Mouse (Mus musculus) hindbrain, embryonic 12.5 days (tissue): Measurements from ENCODE around the gene Cyp2c39. TPM values are rescaled to one million over a fixed set of nuclear protein-coding genes. Genes with fewer than 3 reads are reported as not detected.
"Not testable (repeated sequence)": the region's sequence is repeated elsewhere in the genome, so short reads cannot be mapped to it uniquely, and the experiment has no call there.

ENCODE experiments used
- ATAC-seq: fragments of 200-750 bp; cut with Nextera tagmentation; 2 replicates; pipeline ENCODE4 v1.8.0; 2017; ENCODE audit warnings: moderate TSS enrichment; ENCODE audit not compliant: low FRiP score
- H3K27ac ChIP-seq: fragments of 300-500 bp; sonication (generic); 2 replicates; pipeline ENCODE4 v1.5.1; 2016; ENCODE audit warnings: mild to moderate bottlenecking
- H3K27me3 ChIP-seq: fragments of 300-500 bp; sonication (generic); 2 replicates; pipeline ENCODE4 v1.6.1; 2016; ENCODE audit warnings: mild to moderate bottlenecking
- H3K36me3 ChIP-seq: fragments of 300-500 bp; sonication (generic); 2 replicates; pipeline ENCODE4 v1.6.1; 2016; ENCODE audit warnings: mild to moderate bottlenecking
- H3K4me1 ChIP-seq: fragments of 300-500 bp; sonication (generic); 2 replicates; pipeline ENCODE4 v1.6.1; 2016
- H3K4me2 ChIP-seq: fragments of 300-500 bp; sonication (generic); replicated peaks from 2 replicates; pipeline ENCODE4 v1.6.1; 2016; ENCODE audit warnings: mild to moderate bottlenecking
- H3K4me3 ChIP-seq: fragments of 300-500 bp; sonication (generic); 2 replicates; pipeline ENCODE4 v1.5.1; 2016; ENCODE audit warnings: mild to moderate bottlenecking
- H3K9ac ChIP-seq: fragments of 300-500 bp; sonication (generic); 2 replicates; pipeline ENCODE4 v1.6.1; 2016; ENCODE audit warnings: mild to moderate bottlenecking, moderate library complexity
- H3K9me3 ChIP-seq: fragments of 300-500 bp; sonication (generic); replicated peaks from 2 replicates; pipeline ENCODE4 v1.6.1; 2016; ENCODE audit warnings: mild to moderate bottlenecking
- WGBS: fragments of 180-500 bp; shearing (Covaris S2); methylation state at CpG from one replicate; pipeline ENCODE4 v1.1.7; 2016; 5-methylcytosine and 5-hydroxymethylcytosine counted together
- polyA plus RNA-seq: library from polyadenylated mRNA; unstranded; fragments of >200 nt; fragmentation: Nextera tagmentation; extraction: Ambion mirVana; gene quantifications from 2 replicates; pipeline ENCODE4 v1.2.1, GENCODE M21; 2016

The Cyp2c39 gene
- polyA plus RNA-seq, result not detected in 2 replicates

DNA sequence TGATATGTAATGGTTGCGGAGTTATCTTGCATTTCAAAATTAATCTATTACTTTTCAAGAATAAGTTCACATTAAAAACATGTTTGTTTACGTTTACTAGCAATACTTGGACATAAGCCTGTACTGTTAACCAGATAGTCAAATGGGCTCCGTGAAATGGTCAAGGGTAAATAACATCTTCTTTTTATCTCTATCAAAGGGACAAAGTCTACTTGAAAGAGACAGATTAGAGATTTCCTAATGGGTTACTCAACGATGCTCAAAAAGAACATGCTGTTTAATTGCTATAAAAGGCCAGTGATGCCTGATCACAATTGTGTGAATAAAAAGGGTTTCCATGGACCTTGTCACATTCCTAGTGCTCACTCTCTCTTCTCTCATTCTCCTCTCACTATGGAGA, at the start of gene Cyp2c39:
Gene Cyp2c39 (plus strand): TSS at position 329 of the 400 bp plus-strand sequence.
- 87% methylated on average over 4 of the region's 4 CpGs for WGBS
- H3K4me2 ChIP-seq, result no peak within 1 kb of the TSS
- no peaks in the 10 kb centered on the region for H3K27me3 ChIP-seq
- no peak within 1 kb of the TSS for H3K9ac ChIP-seq
- H3K36me3 ChIP-seq, result no peaks in the 10 kb centered on the region
- no peaks in the 10 kb centered on the region for H3K4me1 ChIP-seq
- no peak within 1 kb of the TSS for H3K27ac ChIP-seq
- no peak within 1 kb of the TSS for H3K4me3 ChIP-seq
- ATAC-seq, result no peak
- H3K9me3 ChIP-seq, result peaks cover 7% of the 10 kb centered on the region; the same call in 1 of the 2 replicates

DNA sequence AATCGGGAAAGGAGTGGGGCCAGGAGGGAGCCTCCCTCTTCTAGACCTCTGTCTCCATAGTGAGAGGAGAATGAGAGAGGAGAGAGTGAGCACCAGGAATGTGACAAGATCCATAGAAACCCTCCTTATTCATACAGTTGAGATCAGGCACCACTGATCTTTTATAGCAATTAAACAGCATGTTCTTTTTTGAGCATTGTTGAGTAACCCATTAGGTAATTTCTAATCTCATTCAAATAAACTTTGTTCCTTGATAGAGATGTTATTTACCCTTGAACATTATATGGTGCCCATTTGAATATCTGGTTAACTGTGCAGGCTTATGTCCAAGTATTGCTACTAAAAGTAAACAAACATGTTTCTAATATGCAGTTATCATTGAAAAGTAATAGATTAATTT, 47.7 kb upstream of the Cyp2c39 start, which contains the start of gene Cyp2c38:
Gene Cyp2c38 (minus strand): TSS at position 135 of the 400 bp plus-strand sequence.
- no peaks in the 10 kb centered on the region for H3K27me3 ChIP-seq
- 81% methylated on average over 1 of the region's 1 CpGs for WGBS
- H3K9me3 ChIP-seq, result no peaks in the 10 kb centered on the region; the same call in 1 of the 2 replicates
- no peak within 1 kb of the TSS for H3K9ac ChIP-seq
- no peak for ATAC-seq
- H3K4me1 ChIP-seq, result no peaks in the 10 kb centered on the region
- H3K4me3 ChIP-seq, result no peak within 1 kb of the TSS
- no peaks in the 10 kb centered on the region for H3K36me3 ChIP-seq
- H3K4me2 ChIP-seq, result no peak within 1 kb of the TSS
- H3K27ac ChIP-seq, result no peak within 1 kb of the TSS

DNA sequence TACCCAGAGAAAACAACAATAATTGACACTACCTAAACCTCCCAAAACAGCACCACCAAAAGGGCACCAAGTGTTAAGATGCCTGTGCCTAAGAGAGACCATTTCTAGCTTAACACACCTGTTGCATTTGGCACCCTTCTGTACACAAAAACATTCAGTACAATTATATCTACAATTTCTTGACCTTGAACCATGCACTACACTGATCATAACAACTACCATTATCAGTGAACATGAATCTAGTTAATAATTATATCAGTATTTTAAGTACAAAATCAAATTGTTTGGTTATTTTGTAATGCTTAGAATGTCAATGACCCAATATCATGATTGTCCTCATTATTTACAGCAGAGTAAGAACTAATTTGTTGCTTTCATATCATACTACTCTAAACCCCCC, 46.7 kb upstream of the Cyp2c39 start:
- Histone ChIP-seq H3K27ac (no peak overlapping the region), H3K9ac (no peak overlapping the region), H3K36me3 (no peaks in the 10 kb centered on the region), H3K27me3 (no peaks in the 10 kb centered on the region), H3K4me2 (no peak overlapping the region), H3K4me3 (no peak overlapping the region), H3K9me3 (no peaks in the 10 kb centered on the region; the same call in 1 of the 2 replicates), H3K4me1 (no peaks in the 10 kb centered on the region)
- no peak for ATAC-seq

DNA sequence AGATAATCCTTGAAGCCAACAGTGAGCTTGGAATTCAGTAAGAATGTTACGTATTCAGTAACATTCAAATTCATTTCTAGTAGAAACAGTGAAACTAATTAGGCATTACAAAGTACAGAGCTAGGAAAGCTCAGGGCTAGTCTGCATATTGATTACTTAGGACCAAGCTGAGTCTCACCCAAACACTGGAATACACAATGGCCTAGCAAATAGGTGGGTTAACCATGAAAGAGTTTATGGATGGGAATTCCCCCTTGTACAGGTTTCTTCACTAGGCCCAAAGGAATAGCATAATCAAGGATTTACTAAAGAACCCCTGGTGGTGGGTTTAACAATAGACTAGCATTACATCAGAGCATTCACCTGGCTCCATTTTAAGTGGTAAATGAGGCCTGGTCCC, 26.7 kb upstream of the Cyp2c39 start:
- H3K4me3 ChIP-seq, H3K27me3 ChIP-seq, H3K9ac ChIP-seq, H3K4me2 ChIP-seq, H3K4me1 ChIP-seq, H3K27ac ChIP-seq, ATAC-seq, H3K36me3 ChIP-seq: not testable (repeated sequence)
- 94% methylated on average over 1 of the region's 1 CpGs for WGBS
- peaks cover 31% of the 10 kb centered on the region for H3K9me3 ChIP-seq

DNA sequence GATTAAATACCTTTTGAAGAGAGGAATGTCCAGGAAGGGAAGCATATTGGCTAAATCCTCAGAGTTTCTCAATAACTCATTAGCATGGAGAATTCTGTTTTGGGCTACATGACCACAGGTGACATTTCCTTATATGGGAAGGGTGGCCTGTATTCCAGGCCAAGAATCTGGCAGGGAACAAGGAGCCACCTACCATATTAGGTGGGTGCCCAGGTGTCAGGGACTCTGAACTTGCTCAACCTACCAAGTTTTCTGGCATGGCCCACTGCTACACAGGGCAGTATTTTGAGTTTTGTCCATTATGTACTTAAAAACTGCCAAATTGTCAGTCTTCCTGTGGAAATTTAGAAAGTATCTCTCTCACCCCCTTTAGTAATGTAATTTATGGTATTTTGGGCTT, 4.3 kb upstream of the Cyp2c39 start:
- no peak overlapping the region for H3K9ac ChIP-seq
- no peaks in the 10 kb centered on the region for H3K36me3 ChIP-seq
- no peaks in the 10 kb centered on the region for H3K27me3 ChIP-seq
- no peak overlapping the region for H3K4me3 ChIP-seq
- H3K27ac ChIP-seq, result no peak overlapping the region
- ATAC-seq, result no peak
- no peaks in the 10 kb centered on the region for H3K4me1 ChIP-seq
- H3K4me2 ChIP-seq, result no peak overlapping the region
- H3K9me3 ChIP-seq, result no peaks in the 10 kb centered on the region; the same call in 1 of the 2 replicates

DNA sequence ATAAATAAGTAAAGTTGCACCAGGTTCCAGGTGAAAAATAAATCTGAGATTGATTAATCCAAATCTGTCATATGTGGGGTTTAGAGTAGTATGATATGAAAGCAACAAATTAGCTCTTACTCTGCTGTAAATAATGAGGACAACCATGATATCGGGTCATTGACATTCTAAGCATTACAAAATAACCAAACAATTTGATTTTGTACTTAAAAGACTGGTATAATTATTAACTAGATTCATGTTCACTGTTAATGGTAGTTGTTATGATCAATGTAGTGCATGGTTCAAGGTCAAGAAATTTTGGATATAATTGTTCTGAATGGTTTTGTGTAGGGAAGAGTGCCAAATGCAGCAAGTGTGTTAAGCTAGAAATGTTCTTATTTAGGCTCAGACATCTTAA, 1.1 kb upstream of the Cyp2c39 start:
- H3K27me3 ChIP-seq, result no peaks in the 10 kb centered on the region
- no peak overlapping the region for H3K4me3 ChIP-seq
- no peak overlapping the region for H3K4me2 ChIP-seq
- H3K9ac ChIP-seq, result no peak overlapping the region
- H3K4me1 ChIP-seq, result no peaks in the 10 kb centered on the region
- 83% methylated on average over 1 of the region's 1 CpGs for WGBS
- H3K9me3 ChIP-seq, result no peaks in the 10 kb centered on the region
- no peaks in the 10 kb centered on the region for H3K36me3 ChIP-seq
- no peak for ATAC-seq
- H3K27ac ChIP-seq, result no peak overlapping the region

Other genes starting within 250 kb of the Cyp2c39 start
- not detected in 2 replicates for gene Cyp2c29, start 241.5 kb upstream of the Cyp2c39 start, polyA plus RNA-seq
- not detected in 2 replicates for gene Cyp2c38, start 47.8 kb upstream of the Cyp2c39 start, polyA plus RNA-seq
- gene Cyp2c67, start 138.2 kb downstream of the Cyp2c39 start, polyA plus RNA-seq, result not detected in 2 replicates
- not detected in 2 replicates for gene Cyp2c68, start 230.2 kb downstream of the Cyp2c39 start, polyA plus RNA-seq